Mouse (Mus musculus) T-helper 2 cell (primary cell): Measurements from ENCODE around the gene Prkca.

ENCODE experiments used
- in situ Hi-C: fragments of 300-600 bp; cut with MboI, MseI; formaldehyde crosslinking; loops from one replicate; pipeline ENCODE4 v1.15.1; 2025; ENCODE audit warnings: high pct_unique_total_duplicates

Prkca gene

GRCm38 (mm10) chr11:108343789-108344462, at the start of gene Prkca:
Gene Prkca, minus strand, starts transcription at chr11:108343928.
- in situ Hi-C loops: no loop called here

GRCm38 (mm10) chr11:108385666-108386024, 41.9 kb upstream of the Prkca start:
- in situ Hi-C loops: no loop called here

DNA sequence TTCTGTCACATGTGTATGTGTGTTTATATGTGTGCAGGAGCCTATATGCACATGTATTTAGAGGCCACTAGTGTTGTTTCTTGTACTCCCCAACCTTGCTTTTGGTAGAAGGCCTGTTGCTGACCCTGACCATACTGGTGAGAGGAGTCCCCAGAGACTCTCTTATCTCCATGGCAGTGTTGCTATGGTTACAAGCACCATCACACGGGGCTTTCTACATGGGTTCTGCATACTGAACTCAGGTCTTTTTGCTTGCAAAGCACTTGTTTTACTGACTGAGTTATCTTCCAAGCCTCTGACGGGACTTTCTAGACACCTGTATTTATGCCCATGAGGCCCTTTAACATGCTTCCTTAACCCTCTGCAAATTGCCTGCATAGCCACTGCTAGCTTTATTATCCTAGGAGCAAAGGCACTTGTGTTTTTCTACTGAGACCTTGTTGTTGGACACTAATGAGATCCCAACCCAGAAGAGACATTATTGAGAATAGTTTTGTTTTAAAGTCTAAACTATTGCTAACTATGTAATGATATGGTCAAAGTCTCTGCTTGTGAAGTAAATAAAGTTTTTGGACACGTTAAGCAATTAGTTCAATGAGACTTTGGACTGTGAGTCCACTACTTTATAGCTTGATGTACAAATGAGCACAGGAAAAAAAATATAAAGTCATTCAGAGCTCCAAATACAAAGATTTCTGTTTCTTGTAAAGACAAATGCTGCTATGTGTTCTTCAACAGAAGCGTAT, 41.4 kb upstream of the Prkca start:
- in situ Hi-C loops: no loop called here

DNA sequence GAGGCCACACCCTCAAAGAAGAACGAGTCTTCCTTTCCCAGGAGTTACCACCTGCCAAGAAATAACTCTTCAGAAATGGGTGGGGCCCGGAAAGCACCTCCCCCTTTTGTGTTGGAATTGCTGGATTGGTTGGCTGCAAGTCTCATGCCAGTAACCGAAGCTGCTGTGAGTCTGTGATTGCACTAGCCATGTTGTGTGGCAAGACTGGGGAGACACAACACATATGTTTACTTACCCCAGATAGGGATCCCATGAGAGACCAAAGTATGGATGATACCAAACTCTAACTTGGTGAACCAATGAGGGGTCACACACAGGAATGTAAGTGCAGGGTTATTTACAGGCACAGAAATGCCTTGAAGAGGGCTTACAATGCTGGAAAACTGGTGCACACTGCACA, 38.9 kb upstream of the Prkca start:
- in situ Hi-C loops: no loop called here

- in situ Hi-C loops: no loop called here
Observed at GRCm38 (mm10) chr11:108378363-108378751, 34.6 kb upstream of the Prkca start.

DNA sequence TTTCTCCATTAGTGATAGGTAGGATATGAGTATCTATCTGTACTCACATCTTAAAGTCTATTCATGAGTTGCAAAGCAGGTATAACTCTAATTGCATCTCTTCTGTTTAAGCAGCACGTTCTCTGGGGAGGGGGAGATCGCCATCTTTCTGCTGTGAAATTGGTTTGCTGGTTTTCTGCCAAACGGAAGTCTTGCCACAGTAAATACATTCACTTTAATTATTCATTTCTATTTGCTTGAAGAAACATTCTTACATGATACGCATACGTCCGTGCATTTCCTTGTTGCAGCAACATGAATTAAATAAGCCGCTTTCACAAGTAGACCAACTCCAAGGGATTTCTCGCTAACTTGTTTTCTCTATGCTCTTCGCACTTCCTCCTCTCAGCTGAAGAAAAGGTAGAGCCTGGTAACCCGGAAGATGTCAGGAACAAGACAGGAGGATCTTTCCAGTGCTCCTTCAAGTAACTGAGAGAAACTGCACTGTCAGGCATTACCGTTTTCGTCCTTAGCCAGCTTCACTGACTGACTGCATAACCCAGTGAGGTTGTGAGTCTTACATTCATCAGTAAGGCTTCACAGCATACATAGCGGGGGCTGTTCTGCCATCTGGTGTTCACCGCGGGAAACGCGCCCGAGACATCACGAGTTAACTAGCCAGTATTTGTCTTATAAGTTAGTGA, 34.1 kb upstream of the Prkca start:
- in situ Hi-C loops: no loop called here

DNA sequence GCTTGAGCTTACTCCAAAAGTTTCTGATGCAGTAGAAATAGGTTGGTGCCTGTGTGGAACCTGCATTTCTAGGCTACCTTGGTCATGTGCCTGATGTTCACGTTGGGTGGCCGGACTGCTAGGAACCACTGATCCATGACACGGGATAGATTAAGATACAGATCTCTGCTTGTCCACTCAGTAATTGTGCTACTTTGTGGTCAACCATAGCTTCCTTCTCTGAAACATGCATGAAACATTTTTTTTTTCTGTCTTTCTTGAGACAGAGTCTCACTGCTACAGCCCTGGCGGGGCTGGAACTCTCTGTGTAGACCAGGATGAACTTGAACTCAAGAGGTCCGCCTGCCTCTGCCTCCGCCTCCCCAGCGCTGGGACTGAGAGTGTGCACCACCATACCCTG, 33.1 kb upstream of the Prkca start:
- in situ Hi-C loops: no loop called here

- in situ Hi-C loops: no loop called here
Observed at GRCm38 (mm10) chr11:108367046-108367445, 23.3 kb upstream of the Prkca start.

DNA sequence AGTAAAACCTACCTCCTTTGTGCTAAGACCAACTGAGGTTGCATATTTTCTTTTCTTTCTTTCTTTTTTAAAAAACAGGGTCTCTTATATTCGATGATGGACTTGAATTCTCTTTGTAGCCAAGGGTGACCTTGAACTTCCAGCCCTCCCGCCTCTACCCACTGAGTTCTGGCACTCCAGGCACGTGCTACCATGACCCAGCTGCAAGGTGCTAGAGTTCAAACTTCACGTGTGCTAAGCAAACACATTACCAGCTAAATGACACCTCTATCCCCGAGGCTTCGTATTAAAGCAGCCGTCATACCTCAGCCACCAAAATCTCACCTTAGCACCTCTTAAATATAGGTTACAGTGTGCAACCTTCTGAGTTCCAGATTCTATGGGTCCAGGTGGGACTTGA, 21.9 kb upstream of the Prkca start:
- in situ Hi-C loops: no loop called here

GRCm38 (mm10) chr11:108364945-108365589, 21.3 kb upstream of the Prkca start:
- in situ Hi-C loops: no loop called here

DNA sequence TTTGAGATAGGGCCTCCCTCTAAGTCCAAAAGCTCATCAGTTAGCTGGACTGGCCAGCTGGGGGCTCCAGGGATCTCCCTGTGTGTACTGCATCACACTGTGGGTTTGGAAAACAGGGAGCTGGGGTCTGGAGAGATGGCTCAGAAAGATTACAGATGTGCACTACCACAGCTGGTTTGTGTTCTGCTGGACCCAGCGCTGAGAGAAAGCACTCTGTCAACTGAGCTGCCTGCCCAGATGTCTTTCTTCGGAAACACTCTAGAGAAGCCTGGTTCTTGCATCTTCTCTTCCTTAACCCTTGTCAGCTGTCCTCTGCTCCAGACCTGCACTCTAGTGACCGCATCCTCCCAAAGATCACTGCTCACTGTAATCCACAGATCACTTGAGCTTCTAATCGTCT, 20.3 kb upstream of the Prkca start:
- in situ Hi-C loops: no loop called here

DNA sequence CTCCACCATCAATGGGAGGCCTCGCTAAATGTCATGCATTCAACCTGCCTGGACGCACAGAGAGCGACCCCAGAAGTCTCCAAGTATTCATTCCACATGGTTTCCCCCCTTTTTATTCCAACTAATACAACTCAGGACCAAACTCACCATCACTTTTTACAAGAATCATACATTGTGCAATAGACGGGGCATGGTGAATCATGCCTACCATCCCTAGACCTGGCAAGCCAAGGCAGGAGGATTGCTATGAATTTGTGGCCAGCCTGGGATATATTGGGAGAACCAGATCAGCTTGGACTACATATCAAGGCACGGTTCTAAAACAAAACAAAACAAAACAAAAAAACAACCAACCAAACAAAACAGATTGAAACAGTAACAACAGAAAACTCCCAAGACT, 19.2 kb upstream of the Prkca start:
- in situ Hi-C loops: no loop called here

DNA sequence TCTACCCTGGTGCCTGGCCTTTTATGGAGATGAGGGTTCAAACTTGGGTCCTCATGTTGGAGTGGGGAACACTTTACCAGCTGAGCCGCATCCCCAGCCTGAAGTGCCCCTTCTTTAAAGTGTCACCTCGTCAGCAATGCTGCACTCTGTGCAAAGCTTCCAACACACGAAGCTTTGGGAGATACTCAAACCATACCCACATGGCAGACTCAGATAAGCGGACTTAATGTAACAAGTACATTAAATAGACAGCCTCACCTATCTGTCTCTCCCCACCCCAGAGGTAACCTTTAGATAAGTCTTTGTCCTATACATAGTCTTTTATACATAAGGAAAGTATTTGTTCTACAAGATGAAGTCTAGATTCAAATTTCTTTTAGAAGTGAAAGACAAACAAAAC, 17.3 kb upstream of the Prkca start:
- in situ Hi-C loops: no loop called here

- in situ Hi-C loops: no loop called here
Observed at GRCm38 (mm10) chr11:108358911-108359310, 15.2 kb upstream of the Prkca start.

GRCm38 (mm10) chr11:108356020-108356419, 12.3 kb upstream of the Prkca start:
- in situ Hi-C loops: no loop called here

DNA sequence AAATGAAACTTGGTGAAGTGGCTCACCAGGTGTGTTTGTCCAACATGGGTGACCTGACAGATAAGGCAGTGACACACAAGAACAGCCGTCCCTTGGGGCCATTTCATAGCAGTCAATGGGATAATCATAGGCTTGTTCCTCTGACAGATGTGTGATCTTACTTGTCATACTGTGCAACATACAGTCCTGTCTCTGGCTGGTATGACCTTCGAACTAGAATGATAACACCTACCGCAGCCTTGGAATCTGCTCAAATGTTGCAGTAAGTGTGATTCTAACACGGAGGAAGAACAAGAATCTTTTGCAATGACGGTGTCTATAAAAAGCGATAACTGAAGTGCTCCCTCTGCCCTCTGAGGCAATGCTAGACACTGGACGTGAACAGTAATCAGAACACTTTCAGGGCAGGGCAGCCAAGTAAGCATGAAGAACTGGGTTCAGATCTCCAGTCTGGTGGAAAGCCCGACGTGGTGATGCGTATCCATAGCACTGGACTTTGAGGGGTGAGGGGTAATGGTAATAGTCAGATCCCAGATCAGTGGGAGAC, 9.2 kb upstream of the Prkca start:
- in situ Hi-C loops: no loop called here

GRCm38 (mm10) chr11:108350799-108351198, 7.1 kb upstream of the Prkca start:
- in situ Hi-C loops: no loop called here

GRCm38 (mm10) chr11:108345321-108345720, 1.6 kb upstream of the Prkca start:
- in situ Hi-C loops: no loop called here

DNA sequence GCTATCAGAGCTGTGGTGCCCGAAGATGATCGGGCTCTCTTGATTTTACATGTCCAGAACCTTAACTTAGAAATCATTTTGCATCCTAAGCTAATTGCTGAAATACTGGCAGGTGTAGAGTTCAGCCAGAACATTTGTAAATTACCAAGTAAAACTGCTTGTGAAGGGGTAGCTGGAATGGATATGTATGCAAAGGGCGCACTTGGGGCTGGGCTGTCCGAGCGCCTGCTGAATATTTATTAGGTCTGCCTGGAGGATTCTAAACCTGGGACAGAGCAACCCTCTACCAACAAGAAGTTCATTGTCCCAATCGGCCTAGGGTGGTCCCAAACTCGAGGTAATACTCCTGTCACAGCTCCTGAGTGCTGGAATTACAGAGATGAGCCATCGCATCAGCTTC, 1.0 kb upstream of the Prkca start:
- in situ Hi-C loops: no loop called here

- in situ Hi-C loops: no loop called here
Observed at GRCm38 (mm10) chr11:108342781-108343768, 653 bp downstream of the Prkca start, which contains the start of gene Apoh. Gene Apoh, plus strand, starts transcription at chr11:108343354.

GRCm38 (mm10) chr11:108341783-108342182, 1.9 kb downstream of the Prkca start:
- in situ Hi-C loops: no loop called here
